Comparison of ENCODE assay signal across 9 mouse cellular contexts in the genomic region with DNA sequence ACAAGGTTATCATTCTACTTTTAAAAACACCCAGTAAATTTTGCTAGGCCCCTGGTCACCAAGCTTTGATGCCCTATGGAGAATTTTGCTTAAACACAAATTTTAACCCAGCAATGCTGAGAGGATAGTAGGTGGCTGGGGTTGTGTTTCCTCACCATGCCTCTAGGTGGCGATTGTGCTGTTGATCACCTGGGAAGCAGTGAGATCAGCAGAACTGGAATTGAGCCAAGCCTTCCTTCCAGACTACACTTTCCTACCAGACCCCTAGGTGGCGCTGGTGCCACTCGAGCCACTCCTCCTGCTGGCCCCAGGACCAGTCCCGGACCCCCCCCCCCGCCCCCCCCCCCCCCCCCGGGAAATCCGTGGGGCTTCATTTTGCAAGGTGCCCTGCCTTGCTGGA.
A peak's percentile ranks its signal among the peaks of the same experiment; 100 is the strongest.
DNase-seq lines count a peak whose midpoint lies in the region; ATAC-seq lines count a peak whose summit lies in the region.
"Had no signal": no experiment of that assay in that cellular context is flagged by ENCODE, and none has a peak within 500 bp of the region (broad histone marks: within the 10 kb centered on the region; RNA-seq: fewer than 3 reads in every experiment).

No protein-coding gene starts in this region.

- H3K36me3 ChIP-seq in kidney, embryonic 15.5 days = no peaks in the 10 kb centered on the region
- no peaks in the 10 kb centered on the region for H3K36me3 ChIP-seq in forebrain, embryonic 16.5 days (ENCODE audit: control insufficient read depth, insufficient read depth)
- no peaks in the 10 kb centered on the region for H3K36me3 ChIP-seq in midbrain, embryonic 14.5 days (ENCODE audit: control insufficient read depth, insufficient read depth, low read length)
- H3K36me3 ChIP-seq: embryonic facial prominence, embryonic 12.5 days had no signal

- no peaks in the 10 kb centered on the region for H3K9me3 ChIP-seq in kidney, embryonic 15.5 days (replicated peaks)
- H3K9me3 ChIP-seq in forebrain, embryonic 16.5 days (ENCODE audit: control insufficient read depth, low read length) = no peaks in the 10 kb centered on the region
- H3K9me3 ChIP-seq in midbrain, embryonic 14.5 days (ENCODE audit: control insufficient read depth, low read length) = no peaks in the 10 kb centered on the region
- H3K9me3 ChIP-seq: embryonic facial prominence, embryonic 12.5 days had no signal

- 0% methylated on average over 7 of the region's 7 CpGs for WGBS in kidney, embryonic 15.5 days
- WGBS in forebrain, embryonic 16.5 days = 0% methylated on average over 3 of the region's 7 CpGs
- 0% methylated on average over 4 of the region's 7 CpGs for WGBS in midbrain, embryonic 14.5 days

- H3K4me1 ChIP-seq in kidney, embryonic 15.5 days = no peaks in the 10 kb centered on the region
- no peaks in the 10 kb centered on the region for H3K4me1 ChIP-seq in forebrain, embryonic 16.5 days (replicated peaks; ENCODE audit: control insufficient read depth, insufficient read depth, low read length)
- H3K4me1 ChIP-seq in midbrain, embryonic 14.5 days (ENCODE audit: control insufficient read depth, insufficient read depth, low read length) = no peaks in the 10 kb centered on the region; the same call in 1 of the 2 replicates
- H3K4me1 ChIP-seq: embryonic facial prominence, embryonic 12.5 days had no signal

- no peak overlapping the region for H3K27ac ChIP-seq in kidney, embryonic 15.5 days
- no peak overlapping the region for H3K27ac ChIP-seq in forebrain, embryonic 16.5 days (ENCODE audit: low read length)
- H3K27ac ChIP-seq in midbrain, embryonic 14.5 days (replicated peaks; ENCODE audit: low read depth, low read length) = no peak overlapping the region
- H3K27ac ChIP-seq: embryonic facial prominence, embryonic 12.5 days had no signal

- H3K4me2 ChIP-seq in kidney, embryonic 15.5 days = no peak overlapping the region
- H3K4me2 ChIP-seq in forebrain, embryonic 16.5 days (ENCODE audit: low read length) = no peak overlapping the region
- no peak overlapping the region for H3K4me2 ChIP-seq in midbrain, embryonic 14.5 days (ENCODE audit: low read length)
- H3K4me2 ChIP-seq: embryonic facial prominence, embryonic 12.5 days had no signal

- no peak overlapping the region for H3K9ac ChIP-seq in kidney, embryonic 15.5 days
- H3K9ac ChIP-seq in forebrain, embryonic 16.5 days (replicated peaks; ENCODE audit: low read depth, low read length) = no peak overlapping the region
- no peak overlapping the region for H3K9ac ChIP-seq in midbrain, embryonic 14.5 days (replicated peaks; ENCODE audit: low read length)
- H3K9ac ChIP-seq: embryonic facial prominence, embryonic 12.5 days had no signal

- H3K27me3 ChIP-seq in kidney, embryonic 15.5 days = no peaks in the 10 kb centered on the region; the same call in 1 of the 2 replicates
- H3K27me3 ChIP-seq in forebrain, embryonic 16.5 days (replicated peaks; ENCODE audit: control insufficient read depth, insufficient read depth, low read length) = no peaks in the 10 kb centered on the region
- no peaks in the 10 kb centered on the region for H3K27me3 ChIP-seq in midbrain, embryonic 14.5 days (ENCODE audit: control insufficient read depth, insufficient read depth, low read length)
- H3K27me3 ChIP-seq: embryonic facial prominence, embryonic 12.5 days had no signal

- H3K4me3 ChIP-seq in kidney, embryonic 15.5 days (replicated peaks) = no peak overlapping the region
- no peak overlapping the region for H3K4me3 ChIP-seq in forebrain, embryonic 16.5 days (replicated peaks; ENCODE audit: low read length)
- H3K4me3 ChIP-seq in midbrain, embryonic 14.5 days (replicated peaks; ENCODE audit: low read depth, low read length) = no peak overlapping the region
- H3K4me3 ChIP-seq: embryonic facial prominence, embryonic 12.5 days had no signal

- intact Hi-C loops in left cerebral cortex, postnatal 14 days (cut with DNase I) = no loop called here

- peak; percentile 78 for DNase-seq in kidney, adult 11 months
- DNase-seq in c-Kit-positive CD71-positive TER-119-negative erythroid progenitor cells, embryonic 14.5 days (ENCODE audit: low read depth) = peak; percentile 50
- peak; percentile 70 for DNase-seq in hindlimb bud, embryonic 11.5 days (ENCODE audit: extremely low spot score, low read depth, low spot score)
- peak; percentile 86 to 96 for DNase-seq in left cerebral cortex, postnatal 14 days (ENCODE audit: low spot score in 2 of 2)
- peak; percentile 86 for DNase-seq in midbrain, embryonic 14.5 days
- peak; percentile 50 to 58 for DNase-seq in spleen, postnatal 36 days (ENCODE audit: low spot score in 2 of 2)

- no peak for ATAC-seq in kidney, embryonic 15.5 days (replicated peaks; ENCODE audit: low FRiP score)
- ATAC-seq in forebrain, embryonic 16.5 days = peak; percentile 33; the same call in 1 of the 2 replicates
- ATAC-seq in midbrain, embryonic 14.5 days (ENCODE audit: low FRiP score, low TSS enrichment) = no peak
